18 mouse cellular contexts compared by ENCODE assay signal in genomic region chr1:138448635-138449475, GRCm38 (mm10).
DNase-seq lines count a peak whose midpoint lies in the region; ATAC-seq lines count a peak whose summit lies in the region.
"Had no signal": no experiment of that assay in that cellular context is flagged by ENCODE, and none has a peak within 500 bp of the region (broad histone marks: within the 10 kb centered on the region; RNA-seq: fewer than 3 reads in every experiment).

No protein-coding gene starts in this region.

- H3K36me3 ChIP-seq in forebrain, embryonic 13.5 days (ENCODE audit: poor library complexity, severe bottlenecking) = no peaks in the 10 kb centered on the region
- H3K36me3 ChIP-seq in forebrain, embryonic 10.5 days (replicated peaks) = no peaks in the 10 kb centered on the region
- H3K36me3 ChIP-seq in midbrain, embryonic 13.5 days = no peaks in the 10 kb centered on the region
- H3K36me3 ChIP-seq: G1E; liver, embryonic 13.5 days had no signal

- H3K9ac ChIP-seq in forebrain, embryonic 13.5 days = no peak overlapping the region
- H3K9ac ChIP-seq in midbrain, embryonic 13.5 days (replicated peaks) = peak overlapping the region; percentile 33; the same call in 1 of the 2 replicates
- H3K9ac ChIP-seq: liver, embryonic 13.5 days had no signal

- H3K27ac ChIP-seq in forebrain, embryonic 13.5 days = no peak overlapping the region
- H3K27ac ChIP-seq in forebrain, embryonic 10.5 days = no peak overlapping the region
- H3K27ac ChIP-seq in midbrain, embryonic 13.5 days = peak overlapping the region; percentile 73
- H3K27ac ChIP-seq: liver, embryonic 13.5 days; stomach, postnatal 0 days had no signal

- DNase-seq in forebrain, embryonic 10.5 days (ENCODE audit: extremely low spot score, low spot score) = no peak
- peak; percentile 9 for DNase-seq in thymus, postnatal 4 days
- DNase-seq in thymus, adult 18-20 months = no peak
- no peak for DNase-seq in adrenal gland, adult 2 months
- DNase-seq in thymus, postnatal 0 days (ENCODE audit: low spot score) = no peak
- no peak for DNase-seq in kidney, postnatal 4 days
- DNase-seq: cerebellum, adult 8-10 months; heart, adult 11 months; heart, postnatal 4 days; kidney, adult 9 months; liver, embryonic 13.5 days; lung, postnatal 4 days; spleen, adult 18-20 months had no signal

- peak overlapping the region; percentile 9; the same call in 1 of the 2 replicates for H3K4me2 ChIP-seq in forebrain, embryonic 13.5 days
- H3K4me2 ChIP-seq in midbrain, embryonic 13.5 days (replicated peaks) = peak overlapping the region; percentile 21; the same call in 1 of the 2 replicates
- H3K4me2 ChIP-seq: liver, embryonic 13.5 days had no signal

- 0 out of 2 replicates have a peak, but pooled peaks cover 3% of the 10 kb centered on the region for H3K4me1 ChIP-seq in forebrain, embryonic 13.5 days
- H3K4me1 ChIP-seq in forebrain, embryonic 10.5 days = 0 out of 2 replicates have a peak, but pooled peaks cover 3% of the 10 kb centered on the region
- peaks cover 6% of the 10 kb centered on the region for H3K4me1 ChIP-seq in midbrain, embryonic 13.5 days (replicated peaks)
- H3K4me1 ChIP-seq: liver, embryonic 13.5 days had no signal

- H3K4me3 ChIP-seq in forebrain, embryonic 13.5 days = no peak overlapping the region
- H3K4me3 ChIP-seq in forebrain, embryonic 10.5 days = no peak overlapping the region
- no peak overlapping the region for H3K4me3 ChIP-seq in midbrain, embryonic 13.5 days (replicated peaks)
- H3K4me3 ChIP-seq: liver, embryonic 13.5 days; myocyte had no signal

- H3K27me3 ChIP-seq in forebrain, embryonic 13.5 days = no peaks in the 10 kb centered on the region
- H3K27me3 ChIP-seq in forebrain, embryonic 10.5 days (ENCODE audit: poor library complexity, severe bottlenecking) = no peaks in the 10 kb centered on the region
- H3K27me3 ChIP-seq in midbrain, embryonic 13.5 days = no peaks in the 10 kb centered on the region
- H3K27me3 ChIP-seq: liver, embryonic 13.5 days had no signal

- H3K9me3 ChIP-seq in forebrain, embryonic 13.5 days (replicated peaks) = no peaks in the 10 kb centered on the region
- no peaks in the 10 kb centered on the region for H3K9me3 ChIP-seq in forebrain, embryonic 10.5 days
- H3K9me3 ChIP-seq in midbrain, embryonic 13.5 days = no peaks in the 10 kb centered on the region
- H3K9me3 ChIP-seq: G1E; liver, embryonic 13.5 days had no signal

- ATAC-seq in forebrain, embryonic 13.5 days = peak; percentile 89
- ATAC-seq in midbrain, embryonic 13.5 days = peak; percentile 77

- WGBS in forebrain, embryonic 13.5 days = 53% methylated on average over 15 of the region's 15 CpGs
- 64% methylated on average over 15 of the region's 15 CpGs for WGBS in forebrain, embryonic 10.5 days
- WGBS in midbrain, embryonic 13.5 days = 52% methylated on average over 15 of the region's 15 CpGs
